In genomic region chr13:42150072-42150450, GRCm38 (mm10) we compare ENCODE assay signal across 7 mouse cellular contexts.
DNase-seq lines count a peak whose midpoint lies in the region; ATAC-seq and TF ChIP-seq lines count a peak whose summit lies in the region.

No protein-coding gene starts in this region.

- H3K9me3 ChIP-seq in lung, postnatal 0 days (ENCODE audit: low read length) = no peaks in the 10 kb centered on the region
- H3K9me3 ChIP-seq in embryonic facial prominence, embryonic 15.5 days (replicated peaks) = no peaks in the 10 kb centered on the region
- H3K9me3 ChIP-seq in limb, embryonic 10.5 days (replicated peaks) = no peaks in the 10 kb centered on the region

- H3K27ac ChIP-seq in lung, postnatal 0 days (ENCODE audit: low read length) = no peak overlapping the region
- peak overlapping the region; percentile 23; the same call in 1 of the 2 replicates for H3K27ac ChIP-seq in embryonic facial prominence, embryonic 15.5 days (replicated peaks)
- peak overlapping the region; percentile 30; the same call in 1 of the 2 replicates for H3K27ac ChIP-seq in limb, embryonic 10.5 days
- peak overlapping the region; percentile 10; the same call in 1 of the 2 replicates for H3K27ac ChIP-seq in olfactory bulb, adult 2 months (ENCODE audit: insufficient read depth, low read depth, low read length)

- intact Hi-C loops in left cerebral cortex, postnatal 10 days (cut with DNase I) = no loop called here

- ATAC-seq in lung, postnatal 0 days = peak; percentile 30
- no peak for ATAC-seq in embryonic facial prominence, embryonic 15.5 days (ENCODE audit: insufficient number of reproducible peaks, low FRiP score, low TSS enrichment, low read depth)

- no peak for TF ChIP-seq CTCF in lung, postnatal 0 days (IDR thresholded peaks at IDR 0.05)
- no peak for TF ChIP-seq CTCF in olfactory bulb, adult 2 months (IDR thresholded peaks at IDR 0.05; ENCODE audit: insufficient read depth, low read depth, low read length)

- TF ChIP-seq POLR2A in olfactory bulb, adult 2 months (IDR thresholded peaks at IDR 0.05; ENCODE audit: insufficient read depth, low read depth, low read length) = no peak

- TF ChIP-seq EP300 in lung, postnatal 0 days (IDR thresholded peaks at IDR 0.05) = no peak

- no peaks in the 10 kb centered on the region for H3K27me3 ChIP-seq in lung, postnatal 0 days (replicated peaks; ENCODE audit: insufficient read depth, low read length)
- no peaks in the 10 kb centered on the region for H3K27me3 ChIP-seq in embryonic facial prominence, embryonic 15.5 days
- no peaks in the 10 kb centered on the region for H3K27me3 ChIP-seq in limb, embryonic 10.5 days (ENCODE audit: low read depth, poor library complexity, severe bottlenecking)

- no peak overlapping the region for H3K4me2 ChIP-seq in lung, postnatal 0 days (replicated peaks; ENCODE audit: low read depth, low read length)
- H3K4me2 ChIP-seq in embryonic facial prominence, embryonic 15.5 days (replicated peaks) = no peak overlapping the region

- peak; percentile 41 for DNase-seq in lung, postnatal 0 days (ENCODE audit: low spot score)
- DNase-seq in lung, adult 18-20 months = no peak
- DNase-seq in limb, embryonic 10.5 days (ENCODE audit: low spot score) = no peak
- DNase-seq in right cerebral cortex, postnatal 14 days = no peak
- DNase-seq in left cerebral cortex, postnatal 10 days (ENCODE audit: extremely low spot score in 1 of 2, low spot score in 2 of 2) = no peak

- no peak overlapping the region for H3K9ac ChIP-seq in lung, postnatal 0 days (replicated peaks; ENCODE audit: low read depth)
- no peak overlapping the region for H3K9ac ChIP-seq in embryonic facial prominence, embryonic 15.5 days

- peaks cover 3% of the 10 kb centered on the region; the same call in 1 of the 2 replicates for H3K4me1 ChIP-seq in lung, postnatal 0 days (ENCODE audit: insufficient read depth, low read depth, low read length)
- peaks cover 15% of the 10 kb centered on the region for H3K4me1 ChIP-seq in embryonic facial prominence, embryonic 15.5 days
- 0 out of 2 replicates have a peak, but pooled peaks cover 12% of the 10 kb centered on the region for H3K4me1 ChIP-seq in limb, embryonic 10.5 days
- H3K4me1 ChIP-seq in olfactory bulb, adult 2 months (ENCODE audit: control insufficient read depth, insufficient read depth, low read length) = peaks cover 13% of the 10 kb centered on the region

- 26% methylated on average over 5 of the region's 5 CpGs for WGBS in lung, postnatal 0 days
- 27% methylated on average over 5 of the region's 5 CpGs for WGBS in embryonic facial prominence, embryonic 15.5 days
- WGBS in limb, embryonic 10.5 days = 45% methylated on average over 5 of the region's 5 CpGs
- WGBS in olfactory bulb, adult 2 months = 28% methylated on average over 5 of the region's 5 CpGs

- H3K4me3 ChIP-seq in lung, postnatal 0 days (ENCODE audit: low read depth, low read length) = no peak overlapping the region
- no peak overlapping the region for H3K4me3 ChIP-seq in embryonic facial prominence, embryonic 15.5 days (replicated peaks)
- no peak overlapping the region for H3K4me3 ChIP-seq in limb, embryonic 10.5 days
- H3K4me3 ChIP-seq in olfactory bulb, adult 2 months (ENCODE audit: insufficient read depth, low read depth, low read length) = no peak overlapping the region

- peaks cover 6% of the 10 kb centered on the region; the same call in 1 of the 2 replicates for H3K36me3 ChIP-seq in lung, postnatal 0 days (ENCODE audit: insufficient read depth, low read length)
- peaks cover 8% of the 10 kb centered on the region for H3K36me3 ChIP-seq in embryonic facial prominence, embryonic 15.5 days
- peaks cover 8% of the 10 kb centered on the region for H3K36me3 ChIP-seq in limb, embryonic 10.5 days
